In the genomic region with DNA sequence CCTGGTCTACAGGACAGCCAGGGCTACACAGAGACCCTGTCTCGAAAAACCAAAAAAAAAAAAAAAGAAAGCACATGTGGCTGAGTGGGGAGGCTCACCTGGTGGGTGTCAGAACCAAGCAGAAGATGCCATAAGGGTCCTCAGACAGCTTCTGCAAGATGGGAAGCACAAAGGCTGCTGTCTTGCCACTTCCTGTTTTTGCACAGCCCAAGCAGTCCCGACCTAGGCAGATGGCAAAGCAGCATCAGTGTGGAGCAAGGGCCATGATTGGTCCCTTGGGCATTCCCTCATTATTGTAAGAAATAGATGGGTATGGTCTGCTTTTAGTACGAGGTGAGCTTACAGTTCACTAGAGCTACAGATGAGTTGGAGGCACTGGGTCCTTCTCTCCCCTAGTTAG, we compare ENCODE assay signal across 16 mouse cellular contexts. TPM values are rescaled to one million over a fixed set of nuclear protein-coding genes. Genes with fewer than 3 reads are reported as not detected.
DNase-seq lines count a peak whose midpoint lies in the region; ATAC-seq and TF ChIP-seq lines count a peak whose summit lies in the region.
"Had no signal": no experiment of that assay in that cellular context is flagged by ENCODE, and none has a peak within 500 bp of the region (broad histone marks: within the 10 kb centered on the region; RNA-seq: fewer than 3 reads in every experiment).

No protein-coding gene starts in this region.

- TF ChIP-seq CTCF in forebrain, postnatal 0 days (IDR thresholded peaks at IDR 0.05; ENCODE audit: low read depth): no peak

- peaks cover 24% of the 10 kb centered on the region for H3K4me1 ChIP-seq in forebrain, embryonic 10.5 days
- peaks cover 13% of the 10 kb centered on the region for H3K4me1 ChIP-seq in forebrain, postnatal 0 days (ENCODE audit: insufficient read depth)
- peaks cover 52% of the 10 kb centered on the region for H3K4me1 ChIP-seq in megakaryocyte, embryonic 14.5 days
- H3K4me1 ChIP-seq in limb, embryonic 12.5 days (replicated peaks): peaks cover 20% of the 10 kb centered on the region
- peaks cover 32% of the 10 kb centered on the region for H3K4me1 ChIP-seq in neural tube, embryonic 15.5 days

- no peak for DNase-seq in forebrain, embryonic 10.5 days (ENCODE audit: extremely low spot score, low spot score)
- no peak for DNase-seq in forebrain, postnatal 0 days
- DNase-seq in gastrocnemius, postnatal 36 days: no peak
- no peak for DNase-seq in heart, adult 8-10 months (ENCODE audit: low spot score)
- DNase-seq: cerebellum, postnatal 14 days; heart, postnatal 10 days; kidney, adult 11 months; kidney, postnatal 36 days; lung, embryonic 14.5 days; thymus, adult 18-20 months had no signal

- peaks cover 67% of the 10 kb centered on the region for H3K36me3 ChIP-seq in forebrain, embryonic 10.5 days (replicated peaks)
- H3K36me3 ChIP-seq in forebrain, postnatal 0 days (ENCODE audit: insufficient read depth): peaks cover 47% of the 10 kb centered on the region
- peaks cover 70% of the 10 kb centered on the region for H3K36me3 ChIP-seq in megakaryocyte, embryonic 14.5 days (replicated peaks; ENCODE audit: low read length)
- peaks cover 61% of the 10 kb centered on the region for H3K36me3 ChIP-seq in limb, embryonic 12.5 days
- peaks cover 52% of the 10 kb centered on the region for H3K36me3 ChIP-seq in neural tube, embryonic 15.5 days

- peak overlapping the region; percentile 92 for H3K4me3 ChIP-seq in forebrain, embryonic 10.5 days
- H3K4me3 ChIP-seq in forebrain, postnatal 0 days (ENCODE audit: low read depth, low read length): no peak overlapping the region
- peak overlapping the region; percentile 79 for H3K4me3 ChIP-seq in megakaryocyte, embryonic 14.5 days (replicated peaks)
- peak overlapping the region; percentile 77; the same call in 1 of the 2 replicates for H3K4me3 ChIP-seq in limb, embryonic 12.5 days (replicated peaks)
- H3K4me3 ChIP-seq in neural tube, embryonic 15.5 days (replicated peaks): no peak overlapping the region

- no peak for ATAC-seq in forebrain, postnatal 0 days
- ATAC-seq in megakaryocyte, adult 5-6 weeks (ENCODE audit: poor library complexity, severe bottlenecking): no peak
- ATAC-seq in limb, embryonic 12.5 days (ENCODE audit: insufficient number of reproducible peaks, insufficient read depth, low FRiP score, low TSS enrichment, low read depth): no peak
- no peak for ATAC-seq in neural tube, embryonic 15.5 days (ENCODE audit: low FRiP score)

- no peak overlapping the region for H3K27ac ChIP-seq in forebrain, embryonic 10.5 days
- no peak overlapping the region for H3K27ac ChIP-seq in forebrain, postnatal 0 days (ENCODE audit: low read depth, low read length)
- no peak overlapping the region for H3K27ac ChIP-seq in limb, embryonic 12.5 days
- H3K27ac ChIP-seq in neural tube, embryonic 15.5 days (replicated peaks): no peak overlapping the region
- H3K27ac ChIP-seq: embryonic facial prominence, embryonic 15.5 days; left cerebral cortex, adult 2 months had no signal

- intact Hi-C loops in gastrocnemius, postnatal 36 days (cut with DNase I): no loop called here

- H3K27me3 ChIP-seq in forebrain, embryonic 10.5 days (ENCODE audit: poor library complexity, severe bottlenecking): no peaks in the 10 kb centered on the region
- H3K27me3 ChIP-seq in forebrain, postnatal 0 days (ENCODE audit: insufficient read depth, low read length): no peaks in the 10 kb centered on the region
- no peaks in the 10 kb centered on the region for H3K27me3 ChIP-seq in megakaryocyte, embryonic 14.5 days (replicated peaks)
- no peaks in the 10 kb centered on the region for H3K27me3 ChIP-seq in limb, embryonic 12.5 days
- H3K27me3 ChIP-seq in neural tube, embryonic 15.5 days (replicated peaks): no peaks in the 10 kb centered on the region
- H3K27me3 ChIP-seq: embryonic facial prominence, embryonic 15.5 days had no signal

- 88% methylated on average over 3 of the region's 3 CpGs for WGBS in forebrain, embryonic 10.5 days
- WGBS in forebrain, postnatal 0 days: 90% methylated on average over 3 of the region's 3 CpGs
- 88% methylated on average over 3 of the region's 3 CpGs for WGBS in limb, embryonic 12.5 days
- WGBS in neural tube, embryonic 15.5 days: 75% methylated on average over 3 of the region's 3 CpGs

- no peak overlapping the region for H3K9ac ChIP-seq in forebrain, postnatal 0 days
- H3K9ac ChIP-seq in limb, embryonic 12.5 days (replicated peaks): no peak overlapping the region
- no peak overlapping the region for H3K9ac ChIP-seq in neural tube, embryonic 15.5 days (replicated peaks)

- H3K9me3 ChIP-seq in forebrain, embryonic 10.5 days: no peaks in the 10 kb centered on the region
- H3K9me3 ChIP-seq in forebrain, postnatal 0 days (ENCODE audit: low read length): no peaks in the 10 kb centered on the region
- H3K9me3 ChIP-seq in megakaryocyte, embryonic 14.5 days: no peaks in the 10 kb centered on the region
- no peaks in the 10 kb centered on the region for H3K9me3 ChIP-seq in limb, embryonic 12.5 days
- no peaks in the 10 kb centered on the region for H3K9me3 ChIP-seq in neural tube, embryonic 15.5 days (replicated peaks)
- H3K9me3 ChIP-seq: embryonic facial prominence, embryonic 15.5 days had no signal

- H3K4me2 ChIP-seq in forebrain, postnatal 0 days (ENCODE audit: low read depth): no peak overlapping the region
- peak overlapping the region; percentile 95; the same call in 1 of the 2 replicates for H3K4me2 ChIP-seq in limb, embryonic 12.5 days
- H3K4me2 ChIP-seq in neural tube, embryonic 15.5 days: peak overlapping the region; percentile 92; the same call in 1 of the 2 replicates

RNA-seq across cellular contexts. Expression of a gene that starts 1.4 kb away (rescaled TPM):
- 54.9 and 57.2 TPM in 2 replicates for polyA plus RNA-seq in forebrain, embryonic 10.5 days (2016; fragmentation: Nextera tagmentation; extraction: Ambion mirVana)
- 46.6 and 49.3 TPM in 2 replicates for total RNA-seq in forebrain, postnatal 0 days (2014; rRNA removed)
- polyA plus RNA-seq in forebrain, postnatal 0 days (2015; fragmentation: Nextera tagmentation; extraction: Ambion mirVana): 49.3 and 54.9 TPM in 2 replicates
- 29.5 and 36.4 TPM in 2 replicates for polyA plus RNA-seq in megakaryocyte, embryonic 14.5 days (2012; ENCODE audit: insufficient read depth, low replicate concordance)
- total RNA-seq in megakaryocyte, adult 5-6 weeks (2015): 17.9 and 19.9 TPM in 2 replicates
- total RNA-seq in megakaryocyte, adult 5-6 weeks (2017): 53.6 and 81.7 TPM in 2 replicates
- polyA plus RNA-seq in limb, embryonic 12.5 days (2016; fragmentation: Nextera tagmentation; extraction: Ambion mirVana): 52.0 and 54.9 TPM in 2 replicates
- polyA plus RNA-seq in neural tube, embryonic 15.5 days (2015; fragmentation: Nextera tagmentation; extraction: Ambion mirVana): 42.2 and 46.7 TPM in 2 replicates
- total RNA-seq in gastrocnemius, postnatal 36 days (2021): 10 to 100 TPM; 28.8 to 33.0 TPM
- 10 to 100 TPM; 26.0 to 34.5 (median 31.9) TPM for total RNA-seq in heart, adult 8-10 months (2022)

RNA-seq across cellular contexts. Expression of a gene that starts 1.4 kb away (rescaled TPM):
- 286 and 300 TPM in 2 replicates for polyA plus RNA-seq in forebrain, embryonic 10.5 days (2016; fragmentation: Nextera tagmentation; extraction: Ambion mirVana)
- total RNA-seq in forebrain, postnatal 0 days (2014; rRNA removed): 86.6 and 110 TPM in 2 replicates
- polyA plus RNA-seq in forebrain, postnatal 0 days (2015; fragmentation: Nextera tagmentation; extraction: Ambion mirVana): 259 and 296 TPM in 2 replicates
- 335 and 566 TPM in 2 replicates for polyA plus RNA-seq in megakaryocyte, embryonic 14.5 days (2012; ENCODE audit: insufficient read depth, low replicate concordance)
- 163 and 178 TPM in 2 replicates for total RNA-seq in megakaryocyte, adult 5-6 weeks (2015)
- total RNA-seq in megakaryocyte, adult 5-6 weeks (2017): 89.1 and 96.1 TPM in 2 replicates
- polyA plus RNA-seq in limb, embryonic 12.5 days (2016; fragmentation: Nextera tagmentation; extraction: Ambion mirVana): 269 and 288 TPM in 2 replicates
- 299 and 314 TPM in 2 replicates for polyA plus RNA-seq in neural tube, embryonic 15.5 days (2015; fragmentation: Nextera tagmentation; extraction: Ambion mirVana)
- total RNA-seq in gastrocnemius, postnatal 36 days (2021): 100 to 1,000 TPM; 115 TPM
- total RNA-seq in heart, adult 8-10 months (2022): 100 to 1,000 TPM; 148 to 165 (median 161) TPM

RNA-seq across cellular contexts. Expression of a gene that starts 14.7 kb away (rescaled TPM):
- polyA plus RNA-seq in forebrain, embryonic 10.5 days (2016; fragmentation: Nextera tagmentation; extraction: Ambion mirVana): 4.1 and 4.5 TPM in 2 replicates
- total RNA-seq in forebrain, postnatal 0 days (2014; rRNA removed): 52.5 and 58.4 TPM in 2 replicates
- polyA plus RNA-seq in forebrain, postnatal 0 days (2015; fragmentation: Nextera tagmentation; extraction: Ambion mirVana): 37.8 and 45.3 TPM in 2 replicates
- polyA plus RNA-seq in megakaryocyte, embryonic 14.5 days (2012; ENCODE audit: insufficient read depth, low replicate concordance): 0.55 and 1.8 TPM in 2 replicates
- total RNA-seq in megakaryocyte, adult 5-6 weeks (2015): not detected in 2 replicates
- not detected in 2 replicates for total RNA-seq in megakaryocyte, adult 5-6 weeks (2017)
- 7.9 and 8.8 TPM in 2 replicates for polyA plus RNA-seq in limb, embryonic 12.5 days (2016; fragmentation: Nextera tagmentation; extraction: Ambion mirVana)
- polyA plus RNA-seq in neural tube, embryonic 15.5 days (2015; fragmentation: Nextera tagmentation; extraction: Ambion mirVana): 35.5 and 42.4 TPM in 2 replicates
- 10 to 100 TPM; 14.1 to 19.1 TPM for total RNA-seq in gastrocnemius, postnatal 36 days (2021)
- total RNA-seq in heart, adult 8-10 months (2022): under 1 TPM; 0.14 to 0.53 (median 0.38) TPM

RNA-seq across cellular contexts. Expression of a gene that starts 18.3 kb away (rescaled TPM):
- 115 and 120 TPM in 2 replicates for polyA plus RNA-seq in forebrain, embryonic 10.5 days (2016; fragmentation: Nextera tagmentation; extraction: Ambion mirVana)
- 27.2 and 34.7 TPM in 2 replicates for total RNA-seq in forebrain, postnatal 0 days (2014; rRNA removed)
- polyA plus RNA-seq in forebrain, postnatal 0 days (2015; fragmentation: Nextera tagmentation; extraction: Ambion mirVana): 20.2 and 23.9 TPM in 2 replicates
- polyA plus RNA-seq in megakaryocyte, embryonic 14.5 days (2012; ENCODE audit: insufficient read depth, low replicate concordance): 192 and 246 TPM in 2 replicates
- 1.6 and 3.5 TPM in 2 replicates for total RNA-seq in megakaryocyte, adult 5-6 weeks (2015)
- 2.9 and 8.0 TPM in 2 replicates for total RNA-seq in megakaryocyte, adult 5-6 weeks (2017)
- polyA plus RNA-seq in limb, embryonic 12.5 days (2016; fragmentation: Nextera tagmentation; extraction: Ambion mirVana): 88.9 and 92.6 TPM in 2 replicates
- 22.7 and 30.1 TPM in 2 replicates for polyA plus RNA-seq in neural tube, embryonic 15.5 days (2015; fragmentation: Nextera tagmentation; extraction: Ambion mirVana)
- 1 to 10 TPM; 3.0 to 4.7 TPM for total RNA-seq in gastrocnemius, postnatal 36 days (2021)
- total RNA-seq in heart, adult 8-10 months (2022): 1 to 10 TPM; 7.8 to 9.1 (median 8.0) TPM

RNA-seq across cellular contexts. Expression of a gene that starts 28.7 kb away (rescaled TPM):
- polyA plus RNA-seq in forebrain, embryonic 10.5 days (2016; fragmentation: Nextera tagmentation; extraction: Ambion mirVana): 3.7 and 4.6 TPM in 2 replicates
- 8.1 and 9.3 TPM in 2 replicates for total RNA-seq in forebrain, postnatal 0 days (2014; rRNA removed)
- 6.2 and 8.0 TPM in 2 replicates for polyA plus RNA-seq in forebrain, postnatal 0 days (2015; fragmentation: Nextera tagmentation; extraction: Ambion mirVana)
- polyA plus RNA-seq in megakaryocyte, embryonic 14.5 days (2012; ENCODE audit: insufficient read depth, low replicate concordance): 0.26 TPM in 1 of 2 replicates, not detected in the other
- total RNA-seq in megakaryocyte, adult 5-6 weeks (2015): not detected in 2 replicates
- not detected in 2 replicates for total RNA-seq in megakaryocyte, adult 5-6 weeks (2017)
- polyA plus RNA-seq in limb, embryonic 12.5 days (2016; fragmentation: Nextera tagmentation; extraction: Ambion mirVana): 3.7 and 4.2 TPM in 2 replicates
- polyA plus RNA-seq in neural tube, embryonic 15.5 days (2015; fragmentation: Nextera tagmentation; extraction: Ambion mirVana): 7.9 and 9.8 TPM in 2 replicates
- 1 to 10 TPM in 1 of 2 experiments, under 1 TPM in 1; 0.52 to 3.9 TPM for total RNA-seq in gastrocnemius, postnatal 36 days (2021)
- under 1 TPM in 3 of 4 experiments, not detected in 1; 0.23 to 0.85 (median 0.41) TPM for total RNA-seq in heart, adult 8-10 months (2022)

Comparison
In these comparisons a context has a peak if more than half of its experiments do, and no peak if none do; other contexts are left out.
1. H3K4me3 ChIP-seq: peak in forebrain, embryonic 10.5 days (single experiment), megakaryocyte, embryonic 14.5 days (single experiment) and limb, embryonic 12.5 days (single experiment); none in forebrain, postnatal 0 days (single experiment) and neural tube, embryonic 15.5 days (single experiment).